Mouse (Mus musculus): ENCODE measurements around the gene Ms4a13. TPM values are rescaled to one million over a fixed set of nuclear protein-coding genes. Genes with fewer than 3 reads are reported as not detected.
"Not testable (repeated sequence)": the region's sequence is repeated elsewhere in the genome, so short reads cannot be mapped to it uniquely, and the experiment has no call there.

Ms4a13 gene
- total RNA-seq (2021), result not detected

DNA sequence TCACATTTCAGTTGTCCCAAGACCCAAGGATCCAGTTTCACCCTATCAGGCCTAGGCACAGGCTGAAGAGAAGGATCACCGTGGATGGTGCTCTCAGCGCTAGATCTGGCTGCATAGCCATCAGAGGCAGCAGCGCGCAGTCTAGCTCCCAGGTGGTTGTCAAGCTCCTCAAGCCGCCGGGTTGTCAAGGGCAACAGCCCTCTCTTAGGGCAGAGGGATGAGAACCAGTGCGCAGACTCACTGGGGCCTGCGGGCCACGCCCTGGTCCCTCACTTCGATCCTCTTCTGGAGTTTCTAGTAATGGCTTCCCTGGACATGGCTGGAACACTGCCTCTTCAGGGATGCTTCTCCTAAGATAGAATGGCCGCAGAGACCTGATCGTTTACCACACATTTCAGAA lies at the start of gene Ms4a13:
TSS of gene Ms4a13 (minus strand) at position 192 of the 400 bp plus-strand sequence.
- intact Hi-C loops (cut with DNase I), result loop anchor here (10.0 kb wide), 1 partner anchor 152 kb away; no protein-coding TSS in a partner anchor
- DNase-seq, result no peak

DNA sequence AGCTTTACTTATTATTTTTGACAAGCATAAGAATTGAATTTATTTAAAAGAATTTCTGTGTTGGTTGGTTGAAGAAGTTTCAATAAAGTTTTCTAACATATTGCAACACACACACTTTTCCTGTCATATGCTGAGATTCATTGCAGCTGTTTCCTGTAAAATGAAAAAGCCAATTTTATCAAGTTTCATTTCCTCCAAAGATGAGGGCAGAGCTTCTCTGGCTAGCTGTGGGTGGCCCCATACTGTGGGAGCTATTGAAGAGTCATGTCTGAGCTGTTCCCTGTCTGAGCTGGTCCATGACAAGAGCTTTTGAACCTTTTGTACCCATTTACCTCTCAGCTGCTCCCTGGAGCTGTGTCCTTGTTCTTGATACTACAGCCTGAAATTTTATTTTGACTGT lies 47.7 kb upstream of the Ms4a13 start:
- DNase-seq, result peak; percentile 17 to 21
- intact Hi-C loops (cut with DNase I), result no loop called here

- no peak for DNase-seq
- intact Hi-C loops (cut with DNase I), result no loop called here
These were observed 46.0 kb upstream of the Ms4a13 start for GRCm38 (mm10) chr19:11242560-11242959.

GRCm38 (mm10) chr19:11235820-11236219 lies 39.3 kb upstream of the Ms4a13 start:
- no peak for DNase-seq
- intact Hi-C loops (cut with DNase I), result no loop called here

DNA sequence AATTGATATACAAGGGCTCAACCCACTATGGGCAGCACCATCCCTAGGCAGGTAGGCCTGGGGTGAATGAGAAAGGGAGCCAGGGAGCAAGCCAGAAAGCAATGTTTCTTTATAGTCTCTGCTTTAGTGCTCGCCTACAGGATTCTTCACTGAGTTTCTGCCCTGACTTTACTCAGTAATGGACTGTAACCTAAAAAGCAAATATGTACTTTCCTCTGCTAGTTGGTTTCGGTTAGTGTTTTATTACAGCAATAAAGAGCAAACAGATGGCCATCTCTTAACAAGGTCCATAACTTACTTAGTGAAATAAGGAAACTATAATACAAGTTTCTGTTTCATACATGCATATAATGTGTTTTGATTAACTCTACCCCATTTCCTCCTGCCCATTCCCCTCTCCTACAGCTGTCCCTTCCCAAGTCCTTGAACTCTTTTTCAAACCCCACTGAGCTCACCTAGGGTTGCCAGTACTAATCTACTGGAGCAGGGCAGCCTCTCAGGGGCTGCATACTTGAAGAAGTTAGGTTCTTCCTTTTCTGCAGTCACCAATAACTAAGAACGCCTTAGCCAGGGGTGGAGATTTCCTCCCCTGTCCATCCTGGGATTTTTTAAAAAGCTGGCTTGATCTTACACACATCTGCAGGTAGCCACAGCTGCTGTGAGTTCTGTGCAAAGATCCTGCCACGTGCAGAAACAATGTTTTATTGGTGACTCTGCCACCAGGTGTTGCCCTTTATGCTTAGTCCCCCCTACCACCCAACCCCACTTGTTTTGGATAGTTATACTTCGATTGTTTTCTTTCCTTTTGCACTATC lies 38.6 kb upstream of the Ms4a13 start:
- intact Hi-C loops (cut with DNase I), result no loop called here
- DNase-seq, result no peak

DNA sequence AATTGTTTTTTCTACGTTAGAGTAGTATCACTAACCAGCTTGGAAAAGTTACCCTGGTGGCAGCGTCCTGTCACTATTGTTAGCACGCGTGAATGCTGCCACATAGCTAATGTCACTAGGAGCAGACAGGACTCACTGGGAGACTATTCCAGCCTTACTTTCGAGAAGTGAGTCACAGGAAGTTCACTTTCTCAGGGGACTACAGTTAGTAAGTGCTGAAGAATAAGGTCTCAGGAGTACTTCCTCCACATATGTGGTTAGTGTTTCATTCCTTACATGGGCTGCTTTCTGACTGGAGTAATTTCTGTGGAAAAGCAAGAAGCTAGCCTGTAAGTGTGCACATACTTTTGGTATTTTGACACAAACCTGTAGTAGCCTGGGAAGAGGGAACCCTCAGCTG lies 37.7 kb upstream of the Ms4a13 start:
- intact Hi-C loops (cut with DNase I), result no loop called here
- DNase-seq, result peak; percentile 5 to 9

DNA sequence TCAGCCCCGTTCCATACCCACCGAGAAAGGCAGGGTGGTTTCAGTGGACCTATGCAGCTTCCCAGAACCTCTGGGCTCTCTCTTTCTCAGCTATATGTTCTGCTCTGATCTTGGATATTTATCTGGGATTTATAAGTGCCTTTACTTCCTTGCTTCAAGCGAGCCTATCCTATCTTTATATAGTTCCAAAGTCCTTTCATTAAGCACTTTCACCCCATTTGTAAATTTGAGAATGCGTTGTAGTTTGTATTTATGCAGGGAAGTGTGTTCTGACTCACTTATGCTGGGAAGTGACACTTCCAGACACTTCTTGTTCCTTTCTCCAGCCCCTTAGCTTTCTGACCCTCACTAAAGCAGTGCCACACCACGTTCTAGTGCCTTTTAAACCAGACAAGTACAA lies 35.8 kb upstream of the Ms4a13 start, which contains the start of gene Ms4a12:
TSS of gene Ms4a12 (minus strand) at position 101 of the 400 bp plus-strand sequence.
- DNase-seq, result no peak
- intact Hi-C loops (cut with DNase I), result no loop called here

- intact Hi-C loops (cut with DNase I), result loop anchor here (10.0 kb wide), 1 partner anchor 148 kb away; no protein-coding TSS in a partner anchor
- peak in 1 of 2 experiments; percentile 1 for DNase-seq
These were observed 4.0 kb downstream of the Ms4a13 start for GRCm38 (mm10) chr19:11192552-11192951.

DNA sequence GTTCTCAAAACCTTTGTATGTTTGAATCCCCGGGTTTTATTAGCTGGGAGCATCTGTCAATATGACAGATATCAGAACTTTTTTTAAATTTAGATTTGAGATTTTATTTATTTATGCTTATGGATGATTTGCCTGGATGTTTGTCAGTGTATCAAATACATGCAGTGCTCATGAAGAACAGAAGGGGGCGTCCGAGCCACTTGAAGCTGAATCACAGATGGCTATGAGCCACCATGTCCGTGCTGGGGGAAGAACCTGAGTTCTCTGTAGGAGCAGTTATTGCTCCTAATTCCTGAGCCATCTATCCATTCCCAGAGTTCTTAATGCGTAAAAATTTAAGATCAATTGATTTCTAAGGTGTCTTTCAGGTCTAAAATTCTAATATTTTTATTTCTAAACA lies 12.4 kb downstream of the Ms4a13 start:
- DNase-seq, result peak; percentile 8 to 17
- intact Hi-C loops (cut with DNase I), result no loop called here

- intact Hi-C loops (cut with DNase I), result no loop called here
- DNase-seq, result no peak
These were observed 19.1 kb downstream of the Ms4a13 start for GRCm38 (mm10) chr19:11177464-11177863.

- peak; percentile 2 to 4 for DNase-seq
- intact Hi-C loops (cut with DNase I), result no loop called here
These were observed 31.4 kb downstream of the Ms4a13 start, which contains the start of gene 1700025F22Rik for GRCm38 (mm10) chr19:11165172-11165571. TSS of gene 1700025F22Rik (minus strand) at chr19:11165320.

DNA sequence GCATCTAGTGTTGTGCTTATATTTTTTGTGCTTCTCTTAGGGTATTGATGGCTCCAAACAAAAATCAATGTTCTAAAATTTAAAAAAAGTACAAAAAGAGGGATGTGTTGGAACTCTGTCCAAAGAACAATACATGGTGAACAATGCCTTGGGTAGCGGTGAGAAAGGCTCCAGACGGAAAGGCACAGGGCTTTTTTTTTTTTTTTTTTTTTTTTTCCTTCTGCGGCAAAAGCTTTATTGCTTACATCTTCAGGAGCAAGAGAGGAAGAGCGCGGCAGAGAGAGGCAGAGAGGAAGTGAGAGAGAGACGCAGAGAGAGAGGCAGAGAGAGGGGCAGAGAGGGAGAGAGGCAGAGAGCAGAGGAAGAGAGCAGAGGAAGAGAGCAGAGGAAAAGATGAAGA lies 38.6 kb downstream of the Ms4a13 start:
- DNase-seq, result not testable (repeated sequence)

DNA sequence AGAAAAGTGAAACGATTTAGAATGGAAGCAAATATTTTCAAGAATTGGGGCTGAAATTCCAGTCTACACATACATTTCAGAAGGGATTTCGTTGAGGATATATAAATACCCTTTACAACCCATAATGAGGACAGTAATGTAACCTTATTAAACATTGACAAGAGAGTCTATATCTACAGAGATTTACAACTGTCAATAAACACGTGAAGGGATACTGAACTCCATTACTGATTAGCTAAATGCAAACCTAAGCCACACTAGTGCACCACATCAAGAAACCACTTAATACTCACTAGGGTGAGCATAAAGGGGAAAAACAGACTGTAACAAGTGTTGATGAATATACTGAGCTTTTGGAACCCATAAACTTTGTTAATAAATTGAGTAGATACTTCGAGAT lies 61.2 kb downstream of the Ms4a13 start:
- no peak for DNase-seq
- intact Hi-C loops (cut with DNase I), result no loop called here

More for the DNA sequence above, 38.6 kb downstream of the Ms4a13 start:
- intact Hi-C loops (cut with DNase I), result not testable (repeated sequence)

DNA sequence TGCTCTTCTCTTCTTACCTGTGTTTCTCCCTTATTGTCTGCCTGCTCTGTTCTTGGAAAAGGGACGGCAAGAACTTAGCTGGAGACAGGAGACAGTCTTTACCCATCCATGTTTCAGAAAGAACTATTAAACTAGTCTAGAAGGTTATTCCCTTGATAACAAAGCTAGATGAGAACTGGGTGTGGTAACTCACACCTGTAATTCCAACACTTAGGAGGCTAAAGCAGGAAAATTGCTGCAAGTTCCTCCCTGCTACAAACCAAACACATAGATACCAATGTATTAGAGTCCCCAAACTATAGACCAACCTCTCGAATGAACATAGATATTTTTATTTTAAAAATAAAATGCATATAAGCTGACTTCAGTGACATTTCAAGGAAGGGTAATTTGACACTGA lies 61.7 kb downstream of the Ms4a13 start:
- intact Hi-C loops (cut with DNase I), result no loop called here

DNA sequence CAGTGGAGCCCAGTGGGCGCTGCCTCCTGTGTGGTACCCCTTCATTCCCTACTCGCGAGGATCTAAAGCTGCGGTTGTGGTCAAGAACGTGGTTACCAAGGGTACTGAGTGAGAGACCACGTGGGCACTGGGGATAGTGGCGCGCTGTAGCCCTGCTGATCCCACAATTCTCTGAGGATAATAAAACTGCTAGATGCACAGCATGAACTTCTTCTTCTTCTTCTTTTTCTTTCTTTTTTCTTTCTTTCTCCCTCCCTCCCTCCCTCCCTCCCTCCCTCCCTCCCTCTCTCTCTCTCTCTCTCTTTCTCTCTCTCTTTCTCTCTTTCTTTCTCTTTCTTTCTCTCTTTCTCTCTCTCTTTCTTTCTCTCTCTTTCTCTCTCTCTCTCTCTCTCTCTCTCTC lies 65.8 kb downstream of the Ms4a13 start, which contains the start of gene 1700017D01Rik:
TSS of gene 1700017D01Rik (minus strand) at position 101 of the 400 bp plus-strand sequence.
- intact Hi-C loops (cut with DNase I); DNase-seq: not testable (repeated sequence)

More for the DNA sequence above, 61.7 kb downstream of the Ms4a13 start:
- no peak for DNase-seq

- DNase-seq, result no peak
- intact Hi-C loops (cut with DNase I), result no loop called here
These were observed 66.8 kb downstream of the Ms4a13 start for GRCm38 (mm10) chr19:11129702-11130101.

DNA sequence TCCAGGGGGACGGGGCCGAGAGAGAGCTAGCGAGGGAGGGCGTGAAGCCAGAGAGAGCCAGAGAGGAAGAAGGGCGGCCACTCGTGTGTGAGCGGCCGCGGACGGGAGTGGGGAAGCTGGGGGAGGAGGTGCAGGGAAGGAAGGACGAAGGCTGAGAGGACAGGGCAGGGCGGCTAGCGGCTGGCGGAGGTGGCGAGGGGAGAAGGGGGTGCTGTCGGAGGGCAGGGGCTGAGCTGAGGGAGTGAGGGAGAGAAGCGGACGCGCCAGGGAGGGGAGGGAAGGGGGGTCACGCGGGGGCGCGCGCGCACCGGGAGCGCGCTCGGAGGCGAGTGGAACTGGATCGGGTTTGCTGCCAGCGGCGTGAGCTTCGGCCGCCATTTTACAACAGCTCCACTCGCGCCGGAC lies 75.5 kb downstream of the Ms4a13 start:
- DNase-seq, result peak; percentile 16 to 40
- intact Hi-C loops (cut with DNase I), result not testable (repeated sequence)

Other genes starting within 250 kb of the Ms4a13 start
- 1 to 10 TPM; 7.5 to 7.9 TPM for gene Ccdc86, start 247.5 kb downstream of the Ms4a13 start, total RNA-seq (2021)
- not detected for gene Ms4a10, start 222.1 kb downstream of the Ms4a13 start, total RNA-seq (2021)
- gene Ms4a15, start 203.5 kb downstream of the Ms4a13 start, total RNA-seq (2021), result not detected
- not detected for gene Ms4a18, start 178.7 kb downstream of the Ms4a13 start, total RNA-seq (2021)
- under 1 TPM; 0.45 to 0.97 TPM for gene Ms4a8a, start 115.6 kb downstream of the Ms4a13 start, total RNA-seq (2021)
- gene 1700017D01Rik, start 65.9 kb downstream of the Ms4a13 start, total RNA-seq (2021), result not detected
- not detected for gene 1700025F22Rik, start 31.4 kb downstream of the Ms4a13 start, total RNA-seq (2021)
- gene Ms4a12, start 35.7 kb upstream of the Ms4a13 start, total RNA-seq (2021), result not detected
- gene Ms4a1, start 69.5 kb upstream of the Ms4a13 start, total RNA-seq (2021), result under 1 TPM; 0.55 to 0.84 TPM
- not detected for gene Ms4a5, start 87.1 kb upstream of the Ms4a13 start, total RNA-seq (2021)
- under 1 TPM; 0.10 to 0.12 TPM for gene Ms4a14, start 117.7 kb upstream of the Ms4a13 start, total RNA-seq (2021)
- under 1 TPM; 0.89 to 0.97 TPM for gene Ms4a7, start 139.4 kb upstream of the Ms4a13 start, total RNA-seq (2021)
- 1 to 10 TPM; 3.0 to 5.7 TPM for gene Ms4a4a, start 178.8 kb upstream of the Ms4a13 start, total RNA-seq (2021)
- gene Ms4a4c, start 208.0 kb upstream of the Ms4a13 start, total RNA-seq (2021), result not detected
- 1 to 10 TPM; 1.1 to 2.4 TPM for gene Ms4a4b, start 246.8 kb upstream of the Ms4a13 start, total RNA-seq (2021)